Mouse (Mus musculus) lung, postnatal 0 days (tissue): Measurements from ENCODE around the gene Pgbd1. TPM values are rescaled to one million over a fixed set of nuclear protein-coding genes. Genes with fewer than 3 reads are reported as not detected.
A peak's percentile ranks its signal among the peaks of the same experiment; 100 is the strongest.
"Not testable (repeated sequence)": the region's sequence is repeated elsewhere in the genome, so short reads cannot be mapped to it uniquely, and the experiment has no call there.

ENCODE experiments used
- ATAC-seq: fragments of 200-750 bp; cut with Nextera tagmentation; 2 replicates; pipeline ENCODE4 v1.8.0; 2017; ENCODE audit warnings: moderate library complexity
- DNase-seq: peaks from one replicate; pipeline ENCODE4 v3.0.0-alpha.2; 2016; ENCODE audit warnings: low spot score
- H3K27ac ChIP-seq: fragments of 300-500 bp; sonication (generic); 2 replicates; pipeline ENCODE4 v1.5.1; 2014; ENCODE audit warnings: antibody characterized with exemption, mild to moderate bottlenecking, low read length, mixed read lengths
- H3K27me3 ChIP-seq: fragments of 300-500 bp; sonication (generic); replicated peaks from 2 replicates; pipeline ENCODE4 v1.6.1; 2014; ENCODE audit warnings: low read length, mixed read lengths; ENCODE audit not compliant: insufficient read depth
- H3K36me3 ChIP-seq: fragments of 300-500 bp; sonication (generic); 2 replicates; pipeline ENCODE4 v1.6.1; 2014; ENCODE audit warnings: low read length, mixed read lengths; ENCODE audit not compliant: insufficient read depth
- H3K4me1 ChIP-seq: fragments of 300-500 bp; sonication (generic); 2 replicates; pipeline ENCODE4 v1.6.1; 2014; ENCODE audit warnings: antibody characterized with exemption, low read depth, low read length, mixed read lengths; ENCODE audit not compliant: insufficient read depth
- H3K4me2 ChIP-seq: fragments of 300-500 bp; sonication (generic); replicated peaks from 2 replicates; pipeline ENCODE4 v1.6.1; 2014; ENCODE audit warnings: low read depth, mild to moderate bottlenecking, low read length, moderate library complexity, mixed read lengths
- H3K4me3 ChIP-seq: fragments of 300-500 bp; sonication (generic); 2 replicates; pipeline ENCODE4 v1.5.1; 2014; ENCODE audit warnings: low read depth, low read length
- H3K9ac ChIP-seq: fragments of 300-500 bp; sonication (generic); replicated peaks from 2 replicates; pipeline ENCODE4 v1.6.1; 2014; ENCODE audit warnings: low read depth, mild to moderate bottlenecking
- H3K9me3 ChIP-seq: fragments of 300-500 bp; sonication (generic); 2 replicates; pipeline ENCODE4 v1.6.1; 2016; ENCODE audit warnings: low read length, mixed read lengths
- CTCF ChIP-seq: IDR thresholded peaks from 2 replicates; pipeline ENCODE4 v1.5.1; 2016; ENCODE audit warnings: antibody characterized with exemption, mild to moderate bottlenecking
- EP300 ChIP-seq: IDR thresholded peaks from 2 replicates; pipeline ENCODE4 v1.6.1; 2016; ENCODE audit warnings: antibody characterized with exemption, mild to moderate bottlenecking, control low read depth
- WGBS: fragments of 180-500 bp; shearing (Covaris S2); extraction: QIAGEN DNeasy Blood & Tissue Kit; methylation state at CpG from one replicate; pipeline ENCODE4 v1.1.7; 2014; 5-methylcytosine and 5-hydroxymethylcytosine counted together
- polyA plus RNA-seq: library from polyadenylated mRNA; unstranded; fragments of >200 nt; fragmentation: Nextera tagmentation; extraction: Ambion mirVana; gene quantifications from 2 replicates; pipeline ENCODE4 v1.2.1, GENCODE M21; 2015

Pgbd1 gene
- 0.87 TPM in 2 replicates for polyA plus RNA-seq

DNA sequence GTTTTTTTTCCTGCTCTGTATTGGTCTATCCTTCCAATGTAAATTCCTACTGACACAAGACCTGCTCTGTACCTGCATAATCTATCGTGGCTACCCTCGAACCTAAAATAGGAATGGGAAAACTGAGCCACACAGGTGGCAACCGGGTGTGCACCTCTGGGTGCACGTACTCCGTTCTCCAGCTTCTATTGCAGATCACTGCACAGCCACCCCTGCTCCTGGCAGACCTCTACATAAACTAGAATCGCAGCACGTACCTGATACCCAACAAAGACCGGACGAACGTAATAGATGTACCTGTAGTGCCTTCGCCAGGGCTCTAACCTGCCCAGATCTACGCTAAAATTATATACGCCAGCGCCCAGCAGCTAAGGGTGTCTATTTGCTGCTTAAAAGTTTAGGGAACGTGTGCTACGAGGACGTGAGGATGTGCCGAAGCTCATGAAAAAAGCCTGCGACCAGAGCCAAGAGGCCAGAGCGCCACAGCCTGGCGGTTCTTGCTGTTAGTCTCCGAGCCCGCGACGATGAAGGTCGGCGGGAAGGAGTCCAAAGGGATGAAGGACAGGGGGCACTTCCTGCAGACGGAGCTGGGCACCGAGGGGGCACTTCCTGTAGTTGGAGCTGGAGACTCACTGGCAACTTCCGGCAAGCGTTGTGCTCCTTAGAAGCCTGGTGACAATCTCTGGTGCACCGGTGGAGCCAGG, at the start of gene Pgbd1:
Pgbd1 (minus strand) TSS at position 556 of the 704 bp plus-strand sequence.
- under 1% methylated on average over 32 of the region's 32 CpGs for WGBS
- peak; percentile 71 for DNase-seq
- Histone ChIP-seq H3K4me1 (no peaks in the 10 kb centered on the region), H3K36me3 (peaks cover 18% of the 10 kb centered on the region), H3K9ac (peak within 1 kb of the TSS; percentile 50), H3K4me2 (peak within 1 kb of the TSS; percentile 92), H3K9me3 (no peaks in the 10 kb centered on the region), H3K27me3 (no peaks in the 10 kb centered on the region), H3K4me3 (peak within 1 kb of the TSS; percentile 54), H3K27ac (peak within 1 kb of the TSS; percentile 74)
- ATAC-seq, result peak; percentile 82
- TF ChIP-seq EP300 (no peak), CTCF (peak; percentile 60)

DNA sequence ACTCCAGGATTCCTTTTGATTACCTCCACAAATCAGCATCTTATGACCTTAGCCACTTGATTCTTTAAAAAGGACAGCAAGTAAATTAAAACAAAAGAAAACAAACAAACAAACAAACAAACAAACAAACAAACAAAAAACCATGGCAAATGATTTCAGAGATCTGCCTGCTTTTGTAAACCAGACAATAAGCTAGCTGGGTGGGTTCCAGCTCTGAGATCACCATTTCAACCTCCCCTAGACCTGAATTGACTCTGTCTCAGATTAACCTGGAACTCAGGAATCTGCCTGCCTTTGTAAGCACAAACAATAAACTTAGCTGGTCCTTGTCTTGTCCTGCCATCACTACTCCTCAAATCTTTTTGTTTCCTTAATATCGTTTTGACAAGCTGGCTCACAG, 46.0 kb upstream of the Pgbd1 start:
- ATAC-seq, result no peak
- no peak overlapping the region for H3K9ac ChIP-seq
- no peaks in the 10 kb centered on the region for H3K9me3 ChIP-seq
- H3K27ac ChIP-seq, result no peak overlapping the region
- H3K4me2 ChIP-seq, result no peak overlapping the region
- WGBS, result 88% methylated on average over 1 of the region's 1 CpGs
- no peak for DNase-seq
- no peak for TF ChIP-seq EP300
- no peak for TF ChIP-seq CTCF
- no peaks in the 10 kb centered on the region for H3K27me3 ChIP-seq
- no peaks in the 10 kb centered on the region for H3K36me3 ChIP-seq
- no peak overlapping the region for H3K4me3 ChIP-seq
- H3K4me1 ChIP-seq, result no peaks in the 10 kb centered on the region

DNA sequence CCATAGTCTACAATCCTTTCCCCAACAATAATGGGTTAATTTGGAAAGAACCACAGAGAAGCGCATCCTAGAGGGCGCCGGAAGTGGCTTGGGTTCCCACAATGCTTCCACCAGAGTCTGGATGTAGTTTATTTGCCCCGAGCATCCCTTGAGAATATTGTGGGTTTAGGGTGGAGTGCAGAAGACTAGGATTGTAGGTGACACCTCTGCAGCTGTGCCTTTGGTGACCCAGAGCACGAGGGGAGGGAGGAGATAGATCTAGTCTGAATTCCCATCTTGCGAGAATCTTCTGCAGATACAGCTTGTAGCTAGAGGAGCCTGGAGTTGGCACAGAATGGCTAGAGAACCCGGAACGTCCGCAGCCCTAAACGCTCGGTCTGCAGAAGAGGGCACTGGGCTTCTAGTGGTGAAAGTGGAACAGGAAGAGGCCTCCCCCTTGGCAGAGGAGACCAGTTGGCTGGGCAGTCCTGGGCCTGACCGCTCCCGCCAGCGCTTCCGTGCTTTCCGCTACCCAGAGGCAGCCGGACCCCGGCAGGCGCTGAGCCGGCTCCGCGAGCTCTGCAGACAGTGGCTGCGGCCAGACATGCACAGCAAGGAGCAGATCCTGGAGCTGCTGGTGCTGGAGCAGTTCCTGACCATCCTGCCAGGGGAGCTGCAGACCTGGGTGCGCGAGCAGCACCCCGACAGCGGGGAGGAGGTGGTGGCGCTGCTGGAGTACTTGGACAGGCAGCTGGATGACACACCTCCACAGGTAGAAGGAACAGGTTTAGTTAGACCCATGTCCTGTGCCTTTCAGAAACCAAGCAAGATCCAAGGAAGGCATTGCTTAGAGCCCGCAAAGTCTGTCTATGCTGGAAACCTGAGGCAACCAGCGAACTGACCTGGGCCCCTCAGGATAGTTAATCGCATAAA, 38.2 kb upstream of the Pgbd1 start, which contains the start of the genes Zkscan4 and Gm10065:
Zkscan4 (plus strand) TSS at position 149 of the 912 bp plus-strand sequence.
Gm10065 (minus strand) TSS at position 683 of the 912 bp plus-strand sequence.
- H3K4me1 ChIP-seq, H3K27me3 ChIP-seq, H3K36me3 ChIP-seq, H3K9me3 ChIP-seq: not testable (repeated sequence)
- peak within 1 kb of the TSS; percentile 41 for H3K9ac ChIP-seq
- DNase-seq (peak; percentile 81), ATAC-seq (peak; percentile 92)
- 4% methylated on average over 21 of the region's 31 CpGs for WGBS
- peak within 1 kb of the TSS; percentile 51 for H3K4me3 ChIP-seq
- peak; percentile 51 for TF ChIP-seq CTCF
- TF ChIP-seq EP300, result 0 out of 2 replicates have a peak, but pooled peaks have one; percentile 14
- peak within 1 kb of the TSS; percentile 74 for H3K4me2 ChIP-seq
- peak within 1 kb of the TSS; percentile 76 for H3K27ac ChIP-seq

DNA sequence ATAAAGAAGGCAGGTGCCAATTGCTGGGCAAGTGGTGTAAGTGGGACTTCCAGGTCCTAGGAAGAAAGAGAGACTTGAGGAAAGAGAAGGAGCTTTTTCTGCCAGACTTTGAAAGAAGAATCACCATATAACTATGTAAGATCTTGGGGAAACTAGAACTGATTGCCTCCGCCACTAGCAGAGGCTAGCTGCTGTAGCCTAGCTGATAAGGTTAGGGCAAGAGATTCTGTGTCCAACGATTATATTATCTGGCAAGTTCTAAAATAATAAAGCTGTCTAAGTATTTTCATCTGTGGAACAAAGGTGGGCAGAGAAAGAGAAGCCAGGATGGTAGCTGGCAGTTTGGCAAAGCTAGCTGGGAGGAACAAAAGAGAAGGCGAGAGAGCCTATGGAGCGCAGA, 31.6 kb upstream of the Pgbd1 start:
- TF ChIP-seq EP300 (no peak), CTCF (no peak)
- H3K4me1 ChIP-seq, result no peaks in the 10 kb centered on the region
- H3K27ac ChIP-seq, result no peak overlapping the region
- no peak overlapping the region for H3K4me3 ChIP-seq
- 44% methylated on average over 4 of the region's 4 CpGs for WGBS
- ATAC-seq (no peak), DNase-seq (no peak)
- no peaks in the 10 kb centered on the region for H3K36me3 ChIP-seq
- H3K27me3 ChIP-seq, result no peaks in the 10 kb centered on the region
- no peak overlapping the region for H3K9ac ChIP-seq
- no peak overlapping the region for H3K4me2 ChIP-seq
- no peaks in the 10 kb centered on the region for H3K9me3 ChIP-seq

DNA sequence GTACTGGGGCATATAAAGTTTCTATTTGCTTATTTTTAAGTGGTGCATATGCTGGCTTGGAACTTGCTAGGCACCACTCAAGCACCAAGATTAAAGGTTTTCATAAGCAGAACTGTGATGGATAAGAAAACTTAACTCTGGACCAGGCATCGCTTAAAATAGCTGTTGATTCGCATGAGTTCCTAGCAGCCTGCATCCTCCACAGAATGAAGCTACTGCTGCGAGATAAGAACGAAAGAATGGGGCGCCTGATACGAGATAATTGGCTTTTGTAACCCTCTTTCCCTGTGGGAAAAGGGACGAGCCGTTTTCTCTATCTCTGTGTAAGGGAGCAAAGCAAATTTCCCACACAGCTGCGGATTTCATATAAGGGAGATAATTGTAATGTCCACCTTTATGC, 28.2 kb upstream of the Pgbd1 start:
- H3K4me3 ChIP-seq, result no peak overlapping the region
- H3K27ac ChIP-seq, result no peak overlapping the region
- WGBS, result 26% methylated on average over 9 of the region's 9 CpGs
- no peaks in the 10 kb centered on the region for H3K4me1 ChIP-seq
- no peak for TF ChIP-seq EP300
- TF ChIP-seq CTCF, result no peak
- H3K9me3 ChIP-seq, result no peaks in the 10 kb centered on the region
- peak; percentile 29 for ATAC-seq
- DNase-seq, result no peak
- H3K4me2 ChIP-seq, result peak overlapping the region; percentile 91; the same call in 1 of the 2 replicates
- no peaks in the 10 kb centered on the region for H3K36me3 ChIP-seq
- no peaks in the 10 kb centered on the region for H3K27me3 ChIP-seq
- no peak overlapping the region for H3K9ac ChIP-seq
